Mouse (Mus musculus) NIH3T3 (cell line): ENCODE results near the gene Ugt3a1.
A peak's percentile ranks its signal among the peaks of the same experiment; 100 is the strongest.
"Not testable (repeated sequence)": the region's sequence is repeated elsewhere in the genome, so short reads cannot be mapped to it uniquely, and the experiment has no call there.

Experiments used
- DNase-seq: peaks from one replicate; pipeline ENCODE4 v3.0.0-alpha.2; 2012; ENCODE audit warnings: low read depth

The Ugt3a1 gene

DNA sequence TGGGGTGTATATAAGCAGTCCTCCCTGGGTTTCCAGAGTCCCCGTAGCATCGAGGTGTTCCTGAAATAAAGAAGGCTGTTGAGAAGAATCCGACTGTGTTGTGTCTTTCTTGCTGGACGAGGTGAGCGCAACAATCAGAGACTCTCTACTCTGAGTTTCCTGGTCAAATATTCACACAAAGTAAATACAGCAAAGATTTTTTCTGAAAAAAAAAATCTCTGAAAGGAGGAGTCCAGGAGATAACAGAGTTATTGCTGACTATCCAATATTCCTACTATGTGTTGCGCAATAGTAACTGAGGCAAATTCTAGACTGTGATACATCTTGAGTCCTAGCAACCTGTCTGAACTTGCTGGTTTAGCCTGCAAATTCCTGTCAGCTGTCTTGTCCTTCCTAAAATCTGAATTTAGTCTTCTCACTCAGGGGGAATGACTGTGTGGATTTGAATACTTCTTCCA is at the start of gene Ugt3a1:
Gene Ugt3a1, plus strand, starts transcription at position 51 of the 458 bp plus-strand sequence.
- DNase-seq = no peak

DNA sequence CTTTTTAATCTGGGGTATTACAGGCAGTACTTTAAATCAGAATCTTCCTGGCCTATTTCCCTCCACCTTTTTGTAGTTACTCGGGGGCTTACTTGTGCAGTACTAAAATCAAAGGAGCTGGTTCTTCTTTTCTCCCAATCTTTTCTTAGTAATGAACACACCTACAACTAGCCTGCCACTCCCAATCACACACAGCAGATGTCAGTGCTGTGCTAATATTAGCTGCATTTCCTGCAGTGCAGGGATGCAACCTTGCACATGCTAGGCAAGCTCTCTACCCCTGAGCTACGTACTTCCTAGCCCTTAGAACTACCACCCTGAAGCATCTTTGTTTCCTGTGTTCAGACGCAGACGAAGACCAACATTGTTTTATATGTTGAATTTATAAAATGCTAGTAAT is 45.8 kb upstream of the Ugt3a1 start:
- not testable (repeated sequence) for DNase-seq

DNA sequence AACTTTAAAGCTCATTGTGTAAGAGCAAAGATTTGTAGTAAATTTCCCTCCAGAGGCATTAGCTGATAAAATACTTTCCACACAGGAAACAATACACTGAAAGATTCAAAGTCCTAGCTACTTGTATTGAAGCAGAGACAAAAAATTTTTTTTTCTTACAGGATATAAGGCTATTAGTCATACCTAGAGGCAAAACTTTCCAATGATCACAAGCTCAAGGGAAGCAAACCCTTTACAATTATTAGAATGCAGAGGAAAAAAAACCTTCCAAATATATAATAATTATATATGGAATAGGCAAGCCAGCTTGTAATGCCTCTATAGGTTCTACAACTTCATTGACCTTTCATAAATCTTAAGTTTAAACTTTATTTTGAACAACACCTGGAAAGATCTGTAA is 30.3 kb upstream of the Ugt3a1 start:
- no peak for DNase-seq

DNA sequence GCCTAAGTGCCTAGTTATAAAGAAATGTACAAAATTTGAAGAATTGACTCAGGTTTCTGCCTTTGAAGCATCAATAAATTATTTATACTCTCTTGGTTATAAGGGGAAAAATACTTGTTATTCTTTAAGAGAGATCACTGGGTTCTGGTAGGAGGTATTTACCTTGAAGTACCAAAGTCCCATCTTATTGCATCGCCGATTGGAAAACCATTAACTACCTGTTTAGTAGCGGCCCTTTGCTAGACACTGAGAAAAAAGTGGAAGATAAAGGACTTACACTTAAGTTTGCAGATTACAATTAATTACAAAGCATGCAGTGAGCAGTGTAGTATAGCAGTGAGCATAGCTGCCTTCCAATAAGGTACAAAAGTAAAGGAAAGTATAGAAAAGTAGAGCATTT is 23.8 kb upstream of the Ugt3a1 start:
- no peak for DNase-seq

DNA sequence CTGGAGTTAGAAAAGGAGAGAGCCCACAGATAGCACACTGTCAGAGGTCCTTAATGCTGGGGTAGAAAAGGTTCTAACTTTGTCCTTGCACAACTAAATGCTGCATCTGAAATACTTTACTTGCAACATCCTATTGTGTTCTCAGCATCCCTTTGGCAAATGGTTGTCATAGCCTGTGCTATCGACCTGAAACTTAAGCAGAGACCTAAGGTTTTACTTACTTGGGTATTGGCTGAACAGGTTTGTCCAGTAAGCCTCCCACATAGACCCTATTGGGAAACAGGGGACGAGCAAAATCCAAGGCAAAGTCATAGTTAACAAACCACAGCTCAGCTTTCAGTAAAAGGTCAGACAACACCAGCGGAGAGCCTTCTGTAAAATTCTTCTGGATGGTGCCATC is 16.1 kb upstream of the Ugt3a1 start:
- no peak for DNase-seq

DNA sequence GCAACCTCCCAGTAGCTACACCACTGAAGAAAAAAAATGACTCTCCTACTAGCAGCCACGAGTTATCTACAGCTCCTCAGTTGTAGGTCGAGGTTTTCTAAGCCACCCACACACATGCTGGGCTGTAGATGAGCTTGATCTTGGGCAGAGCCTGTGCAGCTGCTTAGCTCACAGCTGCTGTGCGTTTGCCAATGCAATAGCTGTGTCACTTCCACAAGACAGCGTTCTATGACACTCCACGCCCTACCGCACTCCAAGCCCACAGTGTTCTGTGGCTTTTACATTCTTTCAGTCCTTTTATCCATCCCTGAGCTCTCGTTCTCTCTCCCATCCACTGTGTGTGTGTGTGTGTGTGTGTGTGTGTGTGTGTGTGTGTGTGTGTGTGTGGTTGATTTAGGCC is 4.8 kb upstream of the Ugt3a1 start:
- DNase-seq = no peak

DNA sequence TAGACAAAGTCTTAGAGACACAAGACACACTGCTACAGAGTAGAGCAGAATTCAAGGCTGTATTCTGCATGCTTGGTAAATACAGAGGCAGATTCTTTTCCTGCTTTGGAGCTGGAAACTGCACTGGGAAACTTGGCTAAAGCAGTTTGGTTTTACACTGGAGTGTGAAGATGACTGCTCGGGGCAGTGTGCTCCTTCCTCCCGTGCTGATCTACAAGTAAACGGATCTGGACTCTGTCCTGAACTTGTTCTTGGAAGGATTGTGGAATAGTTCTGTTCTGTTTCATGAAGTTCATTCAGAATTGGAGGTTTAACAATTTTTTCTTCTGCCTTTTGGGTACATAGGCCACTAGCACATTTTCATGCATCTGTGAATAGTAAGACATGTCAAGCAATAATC is 2.3 kb downstream of the Ugt3a1 start:
- no peak for DNase-seq

DNA sequence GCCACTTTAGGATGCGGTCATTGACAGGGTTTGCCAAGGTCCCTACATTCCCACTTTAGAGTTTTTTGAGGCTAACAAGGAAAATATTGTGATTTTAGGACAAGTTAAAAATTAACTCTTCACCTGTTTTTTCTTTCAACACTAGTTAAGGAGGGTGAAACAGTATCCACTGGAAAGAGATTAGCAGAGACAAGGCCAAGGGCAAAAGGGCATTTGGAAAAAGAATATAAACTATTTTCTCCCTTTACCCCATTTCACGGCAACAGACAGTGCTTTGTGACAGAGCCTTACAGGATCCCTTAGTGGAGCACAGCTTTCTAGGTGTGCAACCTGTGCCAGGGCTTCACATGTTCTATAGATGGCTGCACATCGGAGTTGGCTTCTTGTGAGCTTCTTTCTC is 2.9 kb downstream of the Ugt3a1 start:
- no peak for DNase-seq

DNA sequence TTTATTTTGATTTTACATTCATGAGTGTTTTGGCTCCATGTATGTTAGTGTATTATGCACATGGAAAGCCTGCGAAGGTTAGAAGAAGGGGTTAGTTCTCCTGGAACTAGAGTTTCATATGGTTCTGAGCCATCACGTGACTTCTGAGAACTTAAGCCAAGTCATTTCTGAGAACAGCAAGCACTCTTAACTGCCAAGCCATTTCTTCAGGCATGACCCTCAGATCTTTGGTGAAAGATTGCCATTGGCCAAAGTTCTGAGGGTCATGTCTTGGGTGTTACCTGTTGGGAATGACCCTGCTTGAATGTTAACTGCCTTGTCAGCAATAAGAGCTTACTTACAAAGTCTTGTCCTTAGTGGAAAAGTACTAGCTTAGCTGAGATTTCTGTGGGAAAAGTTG is 6.5 kb downstream of the Ugt3a1 start:
- DNase-seq = no peak

DNA sequence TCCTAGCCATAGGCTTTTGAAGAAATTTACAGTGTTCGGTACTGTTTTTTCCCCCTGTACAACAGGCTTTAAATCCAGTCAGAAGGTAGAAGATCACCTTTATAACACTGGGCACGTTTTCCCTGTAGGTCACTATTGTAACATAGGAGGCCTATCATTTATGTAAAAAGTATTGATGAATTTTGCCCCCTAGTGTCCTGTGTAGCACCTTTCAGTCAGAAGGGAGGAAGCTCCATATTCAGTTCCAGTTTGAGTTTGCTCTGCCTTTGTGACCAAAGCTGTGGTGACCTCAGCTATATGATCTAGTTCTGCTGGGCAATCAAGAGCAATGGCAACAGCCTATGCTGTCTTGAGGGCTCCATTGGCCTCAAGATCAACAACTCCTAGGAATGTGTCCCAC is 13.0 kb downstream of the Ugt3a1 start:
- DNase-seq = peak; percentile 11

DNA sequence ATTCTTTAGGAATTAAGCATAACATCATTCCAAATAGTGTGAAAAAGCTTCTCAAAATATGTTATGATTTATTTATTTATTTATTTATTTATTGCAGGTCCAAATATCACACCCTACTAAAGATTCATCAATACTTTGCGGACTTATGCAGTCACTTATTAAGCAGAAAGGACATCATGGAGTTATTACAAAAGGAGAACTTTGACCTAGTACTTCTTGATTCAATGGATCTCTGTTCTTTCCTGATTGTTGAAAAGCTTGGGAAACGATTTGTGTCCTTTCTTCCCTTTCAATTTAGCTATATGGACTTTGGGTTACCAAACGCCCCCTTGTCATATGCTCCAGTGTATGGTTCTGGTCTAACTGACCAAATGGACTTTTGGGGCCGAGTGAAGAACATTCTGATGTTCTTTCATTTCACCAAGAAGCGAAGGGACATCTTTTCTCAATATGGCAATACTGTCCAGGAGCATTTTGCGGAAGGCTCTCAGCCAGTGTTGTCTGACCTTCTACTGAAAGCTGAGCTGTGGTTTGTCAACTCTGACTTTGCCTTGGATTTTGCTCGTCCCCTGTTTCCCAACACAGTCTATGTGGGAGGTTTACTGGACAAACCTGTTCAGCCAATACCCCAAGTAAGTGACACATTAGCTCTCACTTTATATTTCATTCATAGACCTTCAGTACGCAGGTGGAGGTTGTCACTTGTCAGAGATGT is 29.4 kb downstream of the Ugt3a1 start:
- no peak for DNase-seq

DNA sequence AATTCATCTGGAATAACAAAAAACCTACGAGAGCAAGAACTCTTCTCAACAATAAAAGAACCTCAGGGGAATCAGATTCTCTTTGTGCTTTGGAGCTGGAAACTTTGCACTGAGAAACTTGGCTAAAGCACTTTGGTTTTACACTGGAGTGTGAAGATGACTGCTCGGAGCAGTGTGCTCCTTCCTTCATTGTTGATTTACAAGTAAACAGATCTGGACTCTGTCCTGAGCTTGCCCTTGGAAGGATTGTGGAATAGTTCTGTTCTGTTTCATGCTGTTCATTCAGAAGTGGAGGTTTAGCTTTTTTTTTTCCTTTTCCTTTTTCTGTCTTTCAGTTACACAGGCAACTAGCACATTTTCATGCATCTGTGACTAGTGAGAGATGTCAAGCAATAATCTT is 57.9 kb downstream of the Ugt3a1 start:
- no peak for DNase-seq

DNA sequence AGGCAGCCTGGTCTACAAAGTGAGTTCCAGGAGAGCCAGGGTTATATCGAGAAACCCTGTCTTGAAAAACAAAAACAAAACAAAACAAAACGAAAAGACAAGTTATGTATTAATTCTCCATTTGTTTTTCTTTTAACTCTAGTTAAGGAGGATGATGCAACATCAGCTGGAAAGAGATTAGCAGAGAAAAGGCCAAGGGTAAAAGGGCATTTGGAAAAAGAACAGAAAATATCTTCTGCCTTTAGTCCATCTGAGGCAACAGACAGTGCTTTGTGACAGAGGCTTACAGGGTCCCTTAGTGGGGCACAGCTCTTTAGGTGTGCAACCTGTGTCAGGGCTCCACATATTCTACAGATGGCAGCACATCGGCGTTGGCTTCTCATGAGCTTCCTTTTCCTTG is 58.7 kb downstream of the Ugt3a1 start, which contains the start of gene Ugt3a2:
Gene Ugt3a2, plus strand, starts transcription at position 210 of the 400 bp plus-strand sequence.
- DNase-seq = no peak

DNA sequence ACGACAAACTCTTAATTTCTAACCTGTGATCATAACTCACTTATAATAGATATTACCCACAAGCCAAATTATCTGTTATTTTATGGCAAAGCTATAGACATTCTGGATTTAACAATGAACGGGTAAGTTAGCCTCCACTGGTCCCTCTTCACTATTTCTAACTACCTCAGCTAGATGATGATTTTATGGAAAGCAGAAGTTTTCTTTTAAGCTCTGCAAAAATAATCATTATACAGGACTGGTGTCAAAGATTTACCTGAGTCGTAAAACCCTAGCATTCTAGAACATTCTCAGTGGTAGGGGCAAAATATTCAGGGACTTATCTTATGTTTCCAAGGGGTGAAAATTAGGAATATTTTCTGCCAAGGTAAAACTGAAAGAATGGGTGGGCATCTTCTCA is 59.9 kb downstream of the Ugt3a1 start:
- DNase-seq = no peak

DNA sequence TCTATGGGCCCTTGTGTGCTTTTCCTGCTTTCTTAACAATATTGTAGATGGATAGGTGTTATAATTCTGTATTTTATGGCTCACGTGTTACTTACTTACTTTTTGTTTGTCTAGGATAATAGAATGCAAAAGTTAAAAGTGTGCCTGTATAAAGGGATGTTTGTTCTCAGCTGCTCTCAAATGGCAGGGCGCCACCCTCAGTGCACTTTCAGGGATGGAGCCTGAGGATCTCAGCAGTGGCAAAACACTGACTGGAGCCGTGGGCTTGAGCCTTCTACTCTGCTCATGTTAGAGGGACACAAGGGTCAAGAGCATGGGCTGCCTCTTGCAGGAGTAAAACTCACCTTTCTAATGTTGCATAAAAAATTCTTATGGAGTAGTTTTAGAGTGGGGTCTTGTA is 60.3 kb downstream of the Ugt3a1 start:
- DNase-seq = no peak

DNA sequence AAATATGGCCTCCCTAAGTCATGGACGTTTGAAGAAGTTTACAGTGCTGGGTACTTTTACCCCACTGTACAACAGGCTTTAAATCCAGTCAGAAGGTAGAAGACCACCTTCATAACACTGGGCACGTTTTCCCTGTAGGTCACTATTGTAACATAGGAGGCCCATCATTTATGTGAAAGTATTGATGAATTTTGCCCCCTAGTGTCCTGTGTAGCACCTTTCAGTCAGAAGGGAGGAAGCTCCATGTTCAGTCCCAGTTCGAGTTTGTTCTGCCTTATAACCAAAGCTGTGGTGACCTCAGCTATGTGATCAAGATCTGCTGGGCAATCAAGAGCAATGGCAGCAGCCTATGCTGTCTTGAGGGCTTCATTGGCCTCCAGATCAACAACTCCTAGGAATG is 72.1 kb downstream of the Ugt3a1 start:
- no peak for DNase-seq

DNA sequence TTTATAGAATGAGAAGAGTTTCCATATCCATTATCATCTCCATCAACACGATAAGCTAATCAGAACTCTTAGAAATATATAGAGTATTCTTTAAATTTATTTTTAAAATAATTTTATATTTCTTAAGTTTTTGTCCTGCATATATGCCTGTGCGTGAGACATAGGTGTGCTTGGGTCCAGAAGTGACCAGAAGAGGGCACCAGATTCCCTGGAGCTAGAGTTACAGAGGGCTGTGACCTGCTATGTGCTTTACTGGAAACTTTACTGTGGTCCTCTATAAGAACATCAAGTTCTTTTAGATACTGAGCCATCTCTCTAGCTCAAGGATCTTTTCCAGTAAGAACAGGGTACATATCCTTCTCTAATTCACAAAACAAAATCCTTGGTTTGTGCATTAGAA is 86.1 kb downstream of the Ugt3a1 start:
- DNase-seq = peak; percentile 27
